Mouse (Mus musculus): ENCODE data around the gene Wdr18. TPM values are rescaled to one million over a fixed set of nuclear protein-coding genes. Genes with fewer than 3 reads are reported as not detected.

The Wdr18 gene
- total RNA-seq, 2 experiments from 2014 or later: 42.6 to 45.3 TPM

DNA sequence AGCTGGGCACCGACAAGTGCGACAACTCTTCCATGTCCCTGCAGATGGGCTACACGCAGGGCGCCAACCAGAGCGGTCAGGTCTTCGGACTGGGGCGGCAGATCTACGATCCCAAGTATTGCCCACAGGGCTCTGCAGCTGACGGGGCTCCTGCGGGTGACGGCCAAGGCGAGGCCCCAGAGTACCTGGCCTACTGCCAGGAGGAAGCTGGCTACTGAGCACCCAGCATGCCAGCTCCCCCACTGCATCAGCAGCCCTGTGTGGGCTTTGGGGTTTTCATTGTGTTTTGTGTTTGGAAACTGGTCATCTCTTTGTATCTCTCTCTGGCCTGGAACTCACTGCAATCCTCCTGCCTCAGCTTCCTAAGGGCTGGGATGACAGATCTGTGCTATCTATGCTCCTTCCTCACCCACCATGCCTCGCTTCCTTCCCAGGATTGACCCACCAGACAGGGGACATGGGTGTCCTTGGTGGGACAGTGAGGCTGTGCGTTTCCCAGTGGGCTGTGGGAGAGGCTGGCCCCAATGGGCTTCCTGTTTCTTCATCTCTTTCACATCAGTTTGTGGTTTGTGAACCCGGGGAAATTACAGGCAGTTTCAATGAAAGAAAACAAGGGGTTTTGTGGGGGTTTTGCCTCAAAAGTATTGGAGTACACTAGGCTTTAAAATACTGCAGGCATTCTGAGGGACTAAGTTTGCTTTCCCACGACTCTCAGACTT, 34.6 kb downstream of the Wdr18 start:
- DNase-seq (ENCODE audit: low spot score in 2 of 2): no peak

- DNase-seq (ENCODE audit: low spot score in 2 of 2): no peak
These were observed 35.7 kb downstream of the Wdr18 start for GRCm38 (mm10) chr10:79995636-79996035.

DNA sequence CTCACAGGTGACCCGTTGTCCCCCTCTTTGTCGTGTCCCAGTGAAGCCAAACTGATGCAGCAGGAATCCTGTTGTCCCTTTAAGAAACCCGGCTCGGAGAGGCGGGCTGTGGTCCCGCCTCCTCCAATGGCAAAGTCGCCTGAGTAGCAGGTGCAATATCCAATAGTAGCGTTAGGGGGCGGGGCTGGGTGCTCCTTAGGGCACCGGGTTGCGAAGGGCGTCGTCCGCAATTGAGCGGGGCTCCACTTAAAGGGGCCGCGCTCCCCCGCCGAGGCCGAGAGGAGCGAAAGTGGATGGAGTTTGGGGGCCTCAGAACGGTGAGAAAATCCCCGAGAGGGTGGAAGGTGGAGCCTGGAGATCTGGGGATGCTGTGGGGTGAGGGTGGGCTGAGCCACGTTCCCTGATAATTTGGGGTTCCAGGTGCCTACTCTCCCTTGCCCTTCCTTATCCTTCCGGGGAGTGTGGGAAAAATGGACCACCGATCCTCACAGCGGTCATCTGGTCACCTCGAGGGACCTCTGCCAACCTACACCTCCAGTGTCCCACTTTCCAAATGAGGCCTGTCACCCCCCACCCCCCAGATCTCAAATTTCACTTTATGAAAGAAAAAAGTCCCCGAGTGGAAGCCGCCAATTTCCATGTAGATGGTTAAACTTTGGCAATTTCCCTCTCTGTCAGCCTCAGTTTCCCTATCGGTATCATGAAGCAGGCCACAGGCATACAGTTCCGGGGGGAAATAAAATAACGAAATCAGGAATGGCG, 36.5 kb downstream of the Wdr18 start, which contains the start of gene Abca7:
Gene Abca7 (plus strand): TSS at position 223 of the 762 bp plus-strand sequence.
- peak; percentile 91 to 95 for DNase-seq (ENCODE audit: low spot score in 2 of 2)

DNA sequence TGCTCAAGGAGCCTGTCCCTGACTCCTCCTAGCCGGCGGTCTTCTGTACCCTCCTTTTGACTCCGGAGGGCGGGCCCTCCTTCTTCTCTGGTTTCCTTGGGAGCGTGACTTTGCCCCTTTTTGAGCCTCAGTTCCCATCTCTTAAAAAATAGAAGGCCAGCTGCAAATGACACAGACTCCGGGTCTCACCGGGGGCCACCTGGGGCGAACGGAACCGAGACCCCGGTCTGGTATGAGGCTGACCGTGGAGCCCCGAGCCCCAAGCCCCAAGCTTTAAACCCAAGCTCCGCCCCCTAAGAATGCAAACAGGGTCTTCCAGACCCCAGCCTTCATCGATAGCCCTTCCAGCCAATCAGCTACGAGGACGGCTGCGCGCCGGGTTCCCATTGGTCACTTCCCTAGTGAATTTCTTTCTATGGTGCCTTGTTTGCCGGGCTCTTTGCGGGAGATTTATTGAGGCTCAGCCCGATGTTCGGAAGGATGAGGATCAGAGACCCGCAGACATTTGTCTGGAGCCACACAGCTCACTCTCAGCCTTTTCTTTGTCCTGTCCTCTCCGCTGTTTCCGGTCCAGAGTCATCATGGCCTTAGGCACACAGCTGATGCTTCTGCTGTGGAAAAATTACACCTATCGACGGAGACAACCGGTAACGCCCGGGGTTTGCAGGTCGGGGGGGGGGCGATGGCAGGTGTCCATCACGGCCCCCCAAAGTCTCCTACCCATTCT, 37.2 kb downstream of the Wdr18 start:
- DNase-seq (ENCODE audit: low spot score in 2 of 2): peak in 1 of 2 experiments; percentile 49

DNA sequence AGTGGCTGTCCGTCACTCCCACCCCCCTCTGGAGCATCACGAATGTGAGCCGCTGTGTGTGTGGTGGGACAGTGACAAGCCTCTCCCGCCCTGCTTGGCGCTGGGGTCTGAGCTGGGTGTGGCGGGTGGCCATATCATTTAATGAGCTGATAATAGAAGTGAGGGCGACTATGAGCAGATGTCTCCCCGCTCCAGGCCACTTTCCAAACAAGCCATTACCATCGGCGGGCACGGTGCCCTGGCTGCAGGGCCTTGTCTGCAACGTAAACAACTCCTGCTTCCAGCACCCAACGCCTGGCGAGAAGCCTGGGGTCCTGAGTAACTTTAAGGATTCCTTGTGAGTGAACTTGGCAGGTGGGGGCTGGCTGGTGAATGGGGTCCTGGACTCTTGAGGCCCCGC, 37.9 kb downstream of the Wdr18 start:
- no peak for DNase-seq (ENCODE audit: low spot score in 2 of 2)

- DNase-seq (ENCODE audit: low spot score in 2 of 2): no peak
These were observed 42.0 kb downstream of the Wdr18 start for GRCm38 (mm10) chr10:80001945-80002344.

- DNase-seq (ENCODE audit: low spot score in 2 of 2): no peak
These were observed 42.9 kb downstream of the Wdr18 start for GRCm38 (mm10) chr10:80002829-80003228.

GRCm38 (mm10) chr10:80003374-80004232, 43.7 kb downstream of the Wdr18 start:
- no peak for DNase-seq (ENCODE audit: low spot score in 2 of 2)

DNA sequence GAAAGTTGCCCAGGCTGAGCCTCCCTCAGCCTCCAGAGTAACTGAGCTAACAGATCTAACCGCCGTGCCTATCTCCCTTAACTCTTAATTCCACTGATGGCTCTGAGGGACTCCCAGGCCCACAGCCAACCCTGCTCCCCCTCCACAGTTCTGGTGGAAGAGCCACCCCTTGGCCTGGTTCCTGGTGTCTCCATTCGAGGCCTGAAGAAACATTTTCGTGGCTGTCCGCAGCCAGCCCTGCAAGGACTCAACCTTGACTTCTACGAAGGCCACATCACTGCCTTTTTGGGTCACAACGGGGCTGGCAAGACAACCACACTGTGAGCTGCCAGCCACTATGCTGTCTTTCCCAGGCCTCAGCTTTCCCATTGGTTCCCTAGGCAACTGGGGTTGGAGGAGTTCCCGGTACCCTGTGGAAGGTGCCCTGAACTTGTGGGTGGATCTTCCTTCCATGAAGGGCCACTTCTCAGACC, 44.3 kb downstream of the Wdr18 start:
- no peak for DNase-seq (ENCODE audit: low spot score in 2 of 2)

- DNase-seq (ENCODE audit: low spot score in 2 of 2): no peak
These were observed 51.8 kb downstream of the Wdr18 start for GRCm38 (mm10) chr10:80011740-80012139.

GRCm38 (mm10) chr10:80013609-80014008, 53.7 kb downstream of the Wdr18 start:
- DNase-seq (ENCODE audit: low spot score in 2 of 2): no peak

- no peak for DNase-seq (ENCODE audit: low spot score in 2 of 2)
These were observed 54.7 kb downstream of the Wdr18 start for GRCm38 (mm10) chr10:80014484-80015290.

DNA sequence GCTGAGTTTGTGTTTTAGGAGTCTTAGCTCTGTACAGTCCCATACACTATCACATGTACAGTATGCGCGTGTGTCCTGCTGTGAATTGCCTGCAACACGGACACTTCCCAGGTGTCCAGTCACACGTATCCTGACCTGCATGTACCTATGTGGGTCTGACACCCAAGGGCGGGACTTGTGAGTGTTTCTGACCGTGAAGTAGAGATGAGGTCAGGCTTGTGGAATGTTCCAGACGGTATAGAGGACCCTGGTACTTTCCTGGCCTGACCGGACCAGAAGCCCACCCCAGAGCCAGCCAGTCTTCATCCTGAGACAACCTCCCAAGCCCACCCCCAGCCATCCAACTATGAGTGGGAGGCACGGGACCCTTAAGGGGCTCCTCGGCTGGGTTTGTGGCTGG, 55.6 kb downstream of the Wdr18 start:
- DNase-seq (ENCODE audit: low spot score in 2 of 2): no peak

GRCm38 (mm10) chr10:80016511-80016910, 56.6 kb downstream of the Wdr18 start, which contains the start of gene Arhgap45:
Gene Arhgap45 (plus strand): TSS chr10:80016653.
- no peak for DNase-seq (ENCODE audit: low spot score in 2 of 2)

- DNase-seq (ENCODE audit: low spot score in 2 of 2): no peak
These were observed 57.0 kb downstream of the Wdr18 start for GRCm38 (mm10) chr10:80016931-80017330.

DNA sequence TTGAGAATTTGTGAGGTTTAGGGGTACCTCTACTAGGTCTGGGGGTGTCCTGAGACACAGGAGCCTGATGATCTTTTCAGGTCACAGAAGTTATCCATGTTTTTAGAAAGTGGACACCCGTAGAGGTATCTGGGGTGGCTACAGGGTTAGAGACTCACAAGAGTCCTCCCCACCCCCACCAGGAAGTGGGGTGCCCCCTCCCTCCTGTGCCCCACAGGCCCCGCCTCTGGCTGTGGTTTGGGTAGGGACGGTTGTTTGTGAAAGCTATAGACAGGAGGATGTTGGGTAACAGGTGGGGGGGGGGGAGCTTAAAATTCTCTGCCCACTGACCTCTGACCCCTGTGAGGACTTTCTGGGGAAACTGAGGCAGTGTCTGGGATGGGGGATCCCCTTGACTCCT, 57.4 kb downstream of the Wdr18 start:
- DNase-seq (ENCODE audit: low spot score in 2 of 2): no peak

DNA sequence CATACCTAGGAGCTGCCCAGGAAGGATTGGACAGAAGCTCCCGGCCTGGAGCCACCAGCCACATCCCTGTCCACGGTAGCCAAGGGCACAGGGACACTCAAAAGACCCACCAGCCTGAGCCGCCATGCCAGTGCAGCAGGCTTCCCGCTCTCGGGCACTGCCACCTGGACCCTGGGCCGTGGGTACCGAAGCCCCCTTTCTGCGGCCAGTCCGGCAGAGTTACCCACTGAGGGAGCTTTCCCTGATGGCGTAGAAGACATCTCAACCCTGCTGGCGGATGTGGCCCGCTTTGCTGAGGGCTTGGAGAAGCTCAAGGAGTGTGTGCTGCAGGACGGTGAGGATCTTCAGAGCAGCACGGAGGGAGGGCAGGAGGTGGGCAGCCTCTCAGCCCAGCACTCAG, 57.8 kb downstream of the Wdr18 start:
- DNase-seq (ENCODE audit: low spot score in 2 of 2): no peak

- no peak for DNase-seq (ENCODE audit: low spot score in 2 of 2)
These were observed 58.9 kb downstream of the Wdr18 start for GRCm38 (mm10) chr10:80018739-80019297.

- no peak for DNase-seq (ENCODE audit: low spot score in 2 of 2)
These were observed 59.6 kb downstream of the Wdr18 start for GRCm38 (mm10) chr10:80019471-80020131.
